Mouse (Mus musculus): Measurements from ENCODE around the gene Plxnd1. TPM values are rescaled to one million over a fixed set of nuclear protein-coding genes. Genes with fewer than 3 reads are reported as not detected.
A peak's percentile ranks its signal among the peaks of the same experiment; 100 is the strongest.

The Plxnd1 gene
- polyA plus RNA-seq, 1 experiment from 2014 or later = 31.3 TPM

- 74% methylated on average over 9 of the region's 9 CpGs for WGBS
These were observed 40.2 kb downstream of the Plxnd1 start for GRCm38 (mm10) chr6:115954506-115955074.

GRCm38 (mm10) chr6:115946389-115946788 is 48.4 kb downstream of the Plxnd1 start:
- Histone ChIP-seq H3K36me3 (no peaks in the 10 kb centered on the region), H3K27me3 (replicated peaks) (no peaks in the 10 kb centered on the region), H3K9me3 (no peaks in the 10 kb centered on the region), H3K4me3 (replicated peaks) (no peak overlapping the region), H3K9ac (no peak overlapping the region), H3K27ac (no peak overlapping the region), H3K4me2 (no peak overlapping the region), H3K4me1 (0 out of 2 replicates have a peak, but pooled peaks cover 2% of the 10 kb centered on the region)
- ATAC-seq (ENCODE audit: insufficient read depth, low FRiP score, low read depth) = no peak
- 44% methylated on average over 6 of the region's 6 CpGs for WGBS

More at GRCm38 (mm10) chr6:115954506-115955074, 40.2 kb downstream of the Plxnd1 start:
- no peak overlapping the region for H3K9ac ChIP-seq
- no peak overlapping the region for H3K4me2 ChIP-seq
- peaks cover 32% of the 10 kb centered on the region for H3K4me1 ChIP-seq
- H3K27ac ChIP-seq = 0 out of 2 replicates have a peak overlapping the region, but pooled peaks have one; percentile 4
- H3K36me3 ChIP-seq = no peaks in the 10 kb centered on the region
- H3K9me3 ChIP-seq = no peaks in the 10 kb centered on the region
- H3K27me3 ChIP-seq (replicated peaks) = no peaks in the 10 kb centered on the region
- H3K4me3 ChIP-seq (replicated peaks) = no peak overlapping the region
- ATAC-seq (ENCODE audit: insufficient read depth, low FRiP score, low read depth) = no peak

GRCm38 (mm10) chr6:115945633-115946032 is 49.2 kb downstream of the Plxnd1 start:
- Histone ChIP-seq H3K9ac (no peak overlapping the region), H3K27me3 (replicated peaks) (no peaks in the 10 kb centered on the region), H3K27ac (no peak overlapping the region), H3K4me2 (no peak overlapping the region), H3K4me3 (replicated peaks) (no peak overlapping the region), H3K36me3 (no peaks in the 10 kb centered on the region), H3K9me3 (no peaks in the 10 kb centered on the region), H3K4me1 (0 out of 2 replicates have a peak, but pooled peaks cover 4% of the 10 kb centered on the region)
- 70% methylated on average over 8 of the region's 8 CpGs for WGBS
- no peak for ATAC-seq (ENCODE audit: insufficient read depth, low FRiP score, low read depth)

GRCm38 (mm10) chr6:115944638-115945037 is 50.2 kb downstream of the Plxnd1 start, which contains the start of gene H1foo:
TSS of gene H1foo (plus strand) at chr6:115944938.
- H3K4me1 ChIP-seq = 0 out of 2 replicates have a peak, but pooled peaks cover 4% of the 10 kb centered on the region
- 88% methylated on average over 5 of the region's 5 CpGs for WGBS
- no peak for ATAC-seq (ENCODE audit: insufficient read depth, low FRiP score, low read depth)
- H3K36me3 ChIP-seq = no peaks in the 10 kb centered on the region
- H3K4me3 ChIP-seq (replicated peaks) = no peak within 1 kb of the TSS
- H3K9me3 ChIP-seq = no peaks in the 10 kb centered on the region
- H3K4me2 ChIP-seq = no peak within 1 kb of the TSS
- H3K27me3 ChIP-seq (replicated peaks) = no peaks in the 10 kb centered on the region
- no peak within 1 kb of the TSS for H3K9ac ChIP-seq
- H3K27ac ChIP-seq = no peak within 1 kb of the TSS

GRCm38 (mm10) chr6:115943498-115944427 is 51.0 kb downstream of the Plxnd1 start:
- Histone ChIP-seq H3K9me3 (no peaks in the 10 kb centered on the region), H3K36me3 (no peaks in the 10 kb centered on the region), H3K4me3 (replicated peaks) (no peak overlapping the region), H3K27ac (no peak overlapping the region), H3K4me1 (0 out of 2 replicates have a peak, but pooled peaks cover 4% of the 10 kb centered on the region), H3K9ac (no peak overlapping the region), H3K4me2 (no peak overlapping the region), H3K27me3 (replicated peaks) (no peaks in the 10 kb centered on the region)
- 54% methylated on average over 9 of the region's 9 CpGs for WGBS
- no peak for ATAC-seq (ENCODE audit: insufficient read depth, low FRiP score, low read depth)

- Histone ChIP-seq H3K27ac (no peak overlapping the region), H3K4me2 (no peak overlapping the region), H3K27me3 (replicated peaks) (no peaks in the 10 kb centered on the region), H3K36me3 (no peaks in the 10 kb centered on the region), H3K9me3 (no peaks in the 10 kb centered on the region), H3K4me1 (0 out of 2 replicates have a peak, but pooled peaks cover 2% of the 10 kb centered on the region), H3K4me3 (replicated peaks) (no peak overlapping the region), H3K9ac (no peak overlapping the region)
- ATAC-seq (ENCODE audit: insufficient read depth, low FRiP score, low read depth) = no peak
- WGBS = 10% methylated on average over 6 of the region's 12 CpGs
These were observed 53.7 kb downstream of the Plxnd1 start for GRCm38 (mm10) chr6:115941128-115941527.

GRCm38 (mm10) chr6:115940603-115941002 is 54.2 kb downstream of the Plxnd1 start:
- no peak overlapping the region for H3K4me3 ChIP-seq (replicated peaks)
- no peak for ATAC-seq (ENCODE audit: insufficient read depth, low FRiP score, low read depth)
- H3K36me3 ChIP-seq = no peaks in the 10 kb centered on the region
- no peak overlapping the region for H3K27ac ChIP-seq
- H3K9me3 ChIP-seq = no peaks in the 10 kb centered on the region
- 42% methylated on average over 1 of the region's 1 CpGs for WGBS
- H3K9ac ChIP-seq = no peak overlapping the region
- 0 out of 2 replicates have a peak, but pooled peaks cover 2% of the 10 kb centered on the region for H3K4me1 ChIP-seq
- H3K4me2 ChIP-seq = no peak overlapping the region
- H3K27me3 ChIP-seq (replicated peaks) = no peaks in the 10 kb centered on the region

- Histone ChIP-seq H3K4me3 (replicated peaks) (no peak overlapping the region), H3K9me3 (no peaks in the 10 kb centered on the region), H3K27ac (no peak overlapping the region), H3K36me3 (no peaks in the 10 kb centered on the region), H3K4me2 (no peak overlapping the region), H3K27me3 (replicated peaks) (no peaks in the 10 kb centered on the region), H3K9ac (no peak overlapping the region), H3K4me1 (0 out of 2 replicates have a peak, but pooled peaks cover 2% of the 10 kb centered on the region)
- no peak for ATAC-seq (ENCODE audit: insufficient read depth, low FRiP score, low read depth)
- 56% methylated on average over 1 of the region's 1 CpGs for WGBS
These were observed 56.0 kb downstream of the Plxnd1 start for GRCm38 (mm10) chr6:115938798-115939197.

- no peaks in the 10 kb centered on the region for H3K9me3 ChIP-seq
- no peak overlapping the region for H3K4me2 ChIP-seq
- WGBS = 86% methylated on average over 2 of the region's 2 CpGs
- 0 out of 2 replicates have a peak, but pooled peaks cover 2% of the 10 kb centered on the region for H3K4me1 ChIP-seq
- H3K27ac ChIP-seq = no peak overlapping the region
- no peaks in the 10 kb centered on the region for H3K27me3 ChIP-seq (replicated peaks)
- ATAC-seq (ENCODE audit: insufficient read depth, low FRiP score, low read depth) = no peak
- no peak overlapping the region for H3K9ac ChIP-seq
- no peak overlapping the region for H3K4me3 ChIP-seq (replicated peaks)
- H3K36me3 ChIP-seq = no peaks in the 10 kb centered on the region
These were observed 56.8 kb downstream of the Plxnd1 start for GRCm38 (mm10) chr6:115938011-115938410.

- no peak for ATAC-seq (ENCODE audit: insufficient read depth, low FRiP score, low read depth)
- H3K4me1 ChIP-seq = peaks cover 5% of the 10 kb centered on the region; the same call in 1 of the 2 replicates
- no peaks in the 10 kb centered on the region for H3K27me3 ChIP-seq (replicated peaks)
- WGBS = 81% methylated on average over 8 of the region's 8 CpGs
- H3K4me3 ChIP-seq (replicated peaks) = no peak overlapping the region
- H3K4me2 ChIP-seq = no peak overlapping the region
- no peaks in the 10 kb centered on the region for H3K9me3 ChIP-seq
- H3K27ac ChIP-seq = no peak overlapping the region
- H3K9ac ChIP-seq = no peak overlapping the region
- H3K36me3 ChIP-seq = no peaks in the 10 kb centered on the region
These were observed 59.3 kb downstream of the Plxnd1 start for GRCm38 (mm10) chr6:115935544-115935943.

- Histone ChIP-seq H3K4me3 (replicated peaks) (no peak overlapping the region), H3K27me3 (replicated peaks) (no peaks in the 10 kb centered on the region), H3K9ac (no peak overlapping the region), H3K36me3 (no peaks in the 10 kb centered on the region), H3K4me2 (no peak overlapping the region), H3K27ac (no peak overlapping the region), H3K4me1 (peaks cover 12% of the 10 kb centered on the region), H3K9me3 (no peaks in the 10 kb centered on the region)
- no peak for ATAC-seq (ENCODE audit: insufficient read depth, low FRiP score, low read depth)
- 81% methylated on average over 3 of the region's 3 CpGs for WGBS
These were observed 62.4 kb downstream of the Plxnd1 start for GRCm38 (mm10) chr6:115932391-115932790.

- Histone ChIP-seq H3K9me3 (no peaks in the 10 kb centered on the region), H3K36me3 (no peaks in the 10 kb centered on the region), H3K27me3 (replicated peaks) (no peaks in the 10 kb centered on the region), H3K27ac (no peak within 1 kb of the TSS), H3K4me2 (no peak within 1 kb of the TSS), H3K4me1 (peaks cover 12% of the 10 kb centered on the region), H3K9ac (no peak within 1 kb of the TSS), H3K4me3 (replicated peaks) (no peak within 1 kb of the TSS)
- ATAC-seq (ENCODE audit: insufficient read depth, low FRiP score, low read depth) = no peak
- 80% methylated on average over 14 of the region's 14 CpGs for WGBS
These were observed 63.2 kb downstream of the Plxnd1 start, which contains the start of gene Rho for GRCm38 (mm10) chr6:115931639-115932038. TSS of gene Rho (plus strand) at chr6:115931748.

Measured in stomach, embryonic 15.5 days (tissue).